Mouse (Mus musculus): Measurements from ENCODE around the gene Gpr139. TPM values are rescaled to one million over a fixed set of nuclear protein-coding genes. Genes with fewer than 3 reads are reported as not detected.

Gpr139 gene
- polyA plus RNA-seq (2012; ENCODE audit: insufficient read depth, insufficient read length, missing spikeins), result not detected in 2 replicates

GRCm38 (mm10) chr7:119184341-119185143 lies at the start of gene Gpr139:
TSS of gene Gpr139 (minus strand) at chr7:119184603.
- no peaks in the 10 kb centered on the region for H3K4me1 ChIP-seq (ENCODE audit: control insufficient read depth, insufficient read depth, insufficient read length, low read length)
- H3K27ac ChIP-seq (replicated peaks; ENCODE audit: low read depth, low read length), result no peak within 1 kb of the TSS
- no peak within 1 kb of the TSS for H3K4me3 ChIP-seq (ENCODE audit: insufficient read depth, low read depth, low read length)

DNA sequence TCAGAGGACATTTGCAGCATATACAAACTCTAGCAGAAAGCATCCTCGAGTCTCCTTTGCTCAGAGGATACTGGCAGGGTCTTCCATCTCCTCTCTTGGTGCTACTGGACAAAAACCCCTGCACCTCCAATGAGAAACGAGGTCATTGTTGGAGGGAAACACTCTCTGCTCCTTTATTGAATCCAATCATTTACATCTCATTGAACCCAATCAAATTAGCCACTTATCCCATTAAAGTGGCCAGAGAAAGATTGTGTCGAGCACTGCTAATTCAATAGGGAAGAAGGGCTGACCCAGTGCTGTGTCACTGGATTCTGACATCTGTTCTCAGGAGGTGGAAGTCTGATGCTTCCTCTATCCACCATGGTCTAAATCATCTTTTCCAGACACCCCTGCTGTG lies 46.6 kb upstream of the Gpr139 start:
- Histone ChIP-seq H3K27ac (replicated peaks; ENCODE audit: low read depth, low read length) (no peak overlapping the region), H3K4me3 (ENCODE audit: insufficient read depth, low read depth, low read length) (no peak overlapping the region), H3K4me1 (ENCODE audit: control insufficient read depth, insufficient read depth, insufficient read length, low read length) (no peaks in the 10 kb centered on the region)

DNA sequence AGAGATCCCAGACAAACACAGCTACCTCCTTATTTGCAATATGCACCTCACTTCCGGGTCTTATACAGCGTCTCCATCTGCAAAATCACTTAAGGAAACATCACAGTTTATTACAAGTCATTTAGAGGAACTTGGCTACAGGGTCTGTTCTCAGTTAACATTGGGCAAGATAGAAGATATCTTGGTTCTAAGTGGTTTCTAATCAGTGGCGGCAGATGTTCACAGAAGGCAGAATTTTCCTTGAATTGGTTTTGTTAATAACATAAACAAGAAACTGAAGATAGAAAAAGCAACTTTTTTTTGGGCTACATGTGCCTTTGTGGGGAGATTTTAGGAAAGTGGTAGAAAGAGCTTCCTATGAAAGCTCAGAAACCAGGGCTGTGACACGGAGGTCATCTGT lies 38.3 kb upstream of the Gpr139 start:
- H3K4me3 ChIP-seq (ENCODE audit: insufficient read depth, low read depth, low read length), result no peak overlapping the region
- H3K4me1 ChIP-seq (ENCODE audit: control insufficient read depth, insufficient read depth, insufficient read length, low read length), result no peaks in the 10 kb centered on the region
- H3K27ac ChIP-seq (replicated peaks; ENCODE audit: low read depth, low read length), result no peak overlapping the region

DNA sequence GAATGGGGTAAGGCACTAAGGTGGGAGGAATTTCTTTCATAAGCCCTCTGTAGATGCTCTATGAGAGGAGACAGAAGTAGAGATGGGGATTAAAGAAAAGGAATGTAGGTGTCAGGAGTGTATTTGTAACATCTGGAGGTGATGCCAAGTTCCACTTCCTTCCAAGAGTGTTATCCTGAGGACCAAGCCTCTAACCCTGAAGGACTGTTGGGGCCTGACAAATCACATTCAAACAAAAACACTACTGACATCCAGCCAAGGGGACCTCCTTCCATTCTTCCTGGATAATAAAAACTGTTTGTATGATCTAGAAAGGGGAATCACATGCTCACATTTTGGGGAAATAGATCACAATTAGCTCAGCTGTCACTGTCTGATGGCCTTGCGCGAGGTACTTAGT lies 34.7 kb upstream of the Gpr139 start:
- Histone ChIP-seq H3K4me3 (ENCODE audit: insufficient read depth, low read depth, low read length) (no peak overlapping the region), H3K27ac (replicated peaks; ENCODE audit: low read depth, low read length) (no peak overlapping the region), H3K4me1 (ENCODE audit: control insufficient read depth, insufficient read depth, insufficient read length, low read length) (no peaks in the 10 kb centered on the region)

DNA sequence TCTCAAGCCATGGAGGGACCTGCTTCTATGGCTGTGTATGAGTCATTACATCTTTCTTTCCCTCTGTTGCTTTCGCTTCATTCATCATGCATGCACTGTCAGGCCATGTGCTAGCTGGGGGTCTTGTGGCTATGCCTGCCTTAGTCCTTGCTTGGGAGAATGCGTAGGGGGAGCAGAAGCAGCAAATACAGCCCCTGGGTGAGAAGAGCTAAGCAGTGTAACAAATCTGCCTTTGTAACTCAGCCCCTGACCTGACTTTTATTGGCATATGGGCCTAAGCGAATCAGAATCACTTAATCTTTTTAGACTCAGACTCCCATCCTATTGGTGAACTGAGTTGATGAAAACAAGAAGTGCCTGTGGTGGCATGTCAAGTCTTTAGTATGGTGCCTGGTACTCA lies 22.8 kb upstream of the Gpr139 start:
- Histone ChIP-seq H3K4me3 (ENCODE audit: insufficient read depth, low read depth, low read length) (no peak overlapping the region), H3K4me1 (ENCODE audit: control insufficient read depth, insufficient read depth, insufficient read length, low read length) (no peaks in the 10 kb centered on the region), H3K27ac (replicated peaks; ENCODE audit: low read depth, low read length) (no peak overlapping the region)

- Histone ChIP-seq H3K4me3 (ENCODE audit: insufficient read depth, low read depth, low read length) (no peak overlapping the region), H3K27ac (replicated peaks; ENCODE audit: low read depth, low read length) (no peak overlapping the region), H3K4me1 (ENCODE audit: control insufficient read depth, insufficient read depth, insufficient read length, low read length) (no peaks in the 10 kb centered on the region)
Observed at GRCm38 (mm10) chr7:119186374-119186773, 2.0 kb upstream of the Gpr139 start.

- no peak overlapping the region for H3K4me3 ChIP-seq (ENCODE audit: insufficient read depth, low read depth, low read length)
- no peak overlapping the region for H3K27ac ChIP-seq (replicated peaks; ENCODE audit: low read depth, low read length)
Observed at GRCm38 (mm10) chr7:119185181-119185940, 958 bp upstream of the Gpr139 start.

GRCm38 (mm10) chr7:119181053-119181452 lies 3.4 kb downstream of the Gpr139 start:
- H3K4me3 ChIP-seq (ENCODE audit: insufficient read depth, low read depth, low read length), result no peak overlapping the region
- no peaks in the 10 kb centered on the region for H3K4me1 ChIP-seq (ENCODE audit: control insufficient read depth, insufficient read depth, insufficient read length, low read length)
- H3K27ac ChIP-seq (replicated peaks; ENCODE audit: low read depth, low read length), result no peak overlapping the region

More at GRCm38 (mm10) chr7:119185181-119185940, 958 bp upstream of the Gpr139 start:
- no peaks in the 10 kb centered on the region for H3K4me1 ChIP-seq (ENCODE audit: control insufficient read depth, insufficient read depth, insufficient read length, low read length)

GRCm38 (mm10) chr7:119160015-119160414 lies 24.4 kb downstream of the Gpr139 start:
- no peak overlapping the region for H3K4me3 ChIP-seq (ENCODE audit: insufficient read depth, low read depth, low read length)
- H3K27ac ChIP-seq (replicated peaks; ENCODE audit: low read depth, low read length), result no peak overlapping the region
- no peaks in the 10 kb centered on the region for H3K4me1 ChIP-seq (ENCODE audit: control insufficient read depth, insufficient read depth, insufficient read length, low read length)

DNA sequence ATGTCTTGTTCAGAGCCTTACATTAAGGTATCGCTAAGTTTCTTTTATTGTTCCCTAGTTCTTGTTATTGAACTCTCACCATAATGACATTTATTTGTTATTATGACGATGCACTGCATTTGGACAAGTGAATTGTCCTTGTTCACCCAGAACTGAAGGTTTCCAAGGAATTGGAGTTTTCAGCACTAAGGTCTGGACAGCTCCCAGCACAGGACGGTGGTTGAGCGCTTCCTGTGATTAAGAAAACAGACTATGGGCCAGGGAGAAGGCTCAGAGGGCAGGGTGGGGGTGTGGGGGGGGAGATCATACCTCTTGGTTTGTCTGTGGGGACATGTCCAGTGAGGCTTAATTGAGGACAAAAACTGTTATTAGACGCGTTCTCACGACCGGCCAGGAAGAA lies 72.6 kb downstream of the Gpr139 start:
- Histone ChIP-seq H3K4me3 (ENCODE audit: insufficient read depth, low read depth, low read length) (no peak overlapping the region), H3K27ac (replicated peaks; ENCODE audit: low read depth, low read length) (no peak overlapping the region)

DNA sequence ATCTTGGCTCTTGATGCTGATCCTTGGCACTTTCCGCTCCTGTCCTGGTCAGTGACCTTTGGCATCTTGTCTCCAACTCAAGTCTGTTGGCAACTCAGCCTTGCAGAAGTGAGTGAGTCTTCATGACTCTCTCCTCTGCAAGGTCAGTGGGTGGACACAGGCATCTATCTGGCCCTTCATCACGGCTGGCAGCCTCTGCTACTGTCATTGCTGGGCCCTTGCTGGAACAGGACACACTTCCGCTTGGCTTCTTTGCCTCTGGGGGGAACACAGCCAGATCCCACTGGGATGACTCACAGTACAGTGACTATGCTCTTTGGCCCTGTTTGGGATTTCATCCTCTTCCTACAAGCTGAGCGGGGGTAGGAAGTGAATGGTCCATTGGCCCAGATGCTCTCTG lies 78.5 kb downstream of the Gpr139 start:
- Histone ChIP-seq H3K27ac (replicated peaks; ENCODE audit: low read depth, low read length) (no peak overlapping the region), H3K4me1 (ENCODE audit: control insufficient read depth, insufficient read depth, insufficient read length, low read length) (no peaks in the 10 kb centered on the region), H3K4me3 (ENCODE audit: insufficient read depth, low read depth, low read length) (no peak overlapping the region)

More for the DNA sequence above, 72.6 kb downstream of the Gpr139 start:
- no peaks in the 10 kb centered on the region for H3K4me1 ChIP-seq (ENCODE audit: control insufficient read depth, insufficient read depth, insufficient read length, low read length)

DNA sequence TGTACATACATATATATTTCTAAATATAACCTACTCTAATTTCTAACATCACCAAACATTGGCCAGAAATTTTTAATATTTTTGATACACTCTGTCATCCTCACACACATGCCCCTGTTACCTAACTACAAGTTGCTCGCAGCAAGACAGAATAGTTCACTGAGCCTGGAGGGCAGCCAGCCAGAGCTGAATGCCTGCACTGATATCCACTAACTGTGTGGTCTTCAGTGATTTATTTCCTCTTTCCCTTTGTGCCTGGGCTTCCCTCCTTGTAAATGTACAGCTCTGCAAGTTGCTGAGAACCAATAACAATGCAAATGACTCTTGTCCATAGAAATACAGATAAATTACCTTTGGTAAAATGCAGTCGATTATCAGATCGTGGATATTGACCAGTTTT lies 87.8 kb downstream of the Gpr139 start:
- H3K4me1 ChIP-seq (ENCODE audit: control insufficient read depth, insufficient read depth, insufficient read length, low read length), result no peaks in the 10 kb centered on the region
- H3K4me3 ChIP-seq (ENCODE audit: insufficient read depth, low read depth, low read length), result no peak overlapping the region
- H3K27ac ChIP-seq (replicated peaks; ENCODE audit: low read depth, low read length), result no peak overlapping the region

Other genes starting within 250 kb of the Gpr139 start
- gene Gprc5b, start 189.4 kb downstream of the Gpr139 start, polyA plus RNA-seq (2012; ENCODE audit: insufficient read depth, insufficient read length, missing spikeins), result 55.7 and 65.8 TPM in 2 replicates

All from brown adipose tissue, adult 24 weeks (tissue).